Mouse (Mus musculus) liver, embryonic 14.5 days (tissue): ENCODE data around the gene Ltb4r1.

ENCODE experiments used
- CTCF ChIP-seq: IDR thresholded peaks from 2 replicates; pipeline ENCODE4 v1.5.1; 2016; ENCODE audit warnings: antibody characterized with exemption, low read depth, control low read depth
- EP300 ChIP-seq: IDR thresholded peaks from 2 replicates; pipeline ENCODE4 v1.6.1; 2016; ENCODE audit warnings: antibody characterized with exemption, low read depth

DNA sequence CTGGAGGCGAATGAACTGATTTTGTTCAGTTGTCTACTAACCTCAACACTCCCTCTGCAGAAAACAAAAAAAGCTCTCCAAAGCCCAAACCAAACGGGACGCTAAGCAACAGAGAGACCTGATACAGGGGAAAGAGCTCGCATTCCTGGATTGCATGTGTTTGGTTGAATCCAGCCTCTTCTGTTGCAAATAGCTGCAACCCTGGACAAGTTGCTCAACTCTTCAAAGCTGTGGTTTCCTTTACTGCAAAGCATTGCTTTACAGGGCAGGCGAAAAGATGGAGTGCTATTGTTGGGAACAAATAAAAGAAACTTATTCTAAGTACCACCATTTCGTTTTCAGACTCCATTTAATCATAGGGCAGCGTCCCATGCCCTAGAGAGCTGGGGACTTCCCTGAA lies 30.9 kb upstream of the Ltb4r1 start:
- no peak for TF ChIP-seq CTCF
- no peak for TF ChIP-seq EP300
